Mouse (Mus musculus): ENCODE results near the gene Baiap2l2. TPM values are rescaled to one million over a fixed set of nuclear protein-coding genes. Genes with fewer than 3 reads are reported as not detected.

Gene Baiap2l2
- polyA plus RNA-seq, 2 experiments from 2014 or later = 0.66 TPM; not detected in 1

GRCm38 (mm10) chr15:79212750-79213446, 72.4 kb downstream of the Baiap2l2 start:
- no peak for ATAC-seq

GRCm38 (mm10) chr15:79210357-79210756, 75.0 kb downstream of the Baiap2l2 start:
- ATAC-seq = no peak

GRCm38 (mm10) chr15:79208758-79209439, 76.4 kb downstream of the Baiap2l2 start:
- ATAC-seq = peak; percentile 98

GRCm38 (mm10) chr15:79208211-79208610, 77.1 kb downstream of the Baiap2l2 start:
- no peak for ATAC-seq

Other genes with a start within 250 kb of the Baiap2l2 start
- not detected for gene Galr3, start 243.7 kb downstream of the Baiap2l2 start, polyA plus RNA-seq (2017; shearing (Covaris generic))
- gene Ankrd54, start 222.6 kb downstream of the Baiap2l2 start, polyA plus RNA-seq (2017; shearing (Covaris generic)) = 1 to 10 TPM; 7.4 to 8.1 TPM
- gene Eif3l, start 210.4 kb downstream of the Baiap2l2 start, polyA plus RNA-seq (2017; shearing (Covaris generic)) = 100 to 1,000 TPM; 241 to 298 TPM
- 10 to 100 TPM; 11.1 to 11.3 TPM for gene Micall1, start 176.6 kb downstream of the Baiap2l2 start, polyA plus RNA-seq (2017; shearing (Covaris generic))
- 100 to 1,000 TPM; 105 to 132 TPM for gene Polr2f, start 144.5 kb downstream of the Baiap2l2 start, polyA plus RNA-seq (2017; shearing (Covaris generic))
- 1 to 10 TPM; 7.0 to 7.3 TPM for gene 1700088E04Rik, start 144.3 kb downstream of the Baiap2l2 start, polyA plus RNA-seq (2017; shearing (Covaris generic))
- gene Sox10, start 120.3 kb downstream of the Baiap2l2 start, polyA plus RNA-seq (2017; shearing (Covaris generic)) = not detected
- 1 to 10 TPM; 7.2 to 9.7 TPM for gene Pick1, start 56.4 kb downstream of the Baiap2l2 start, polyA plus RNA-seq (2017; shearing (Covaris generic))
- gene Gm49486, start 56.1 kb downstream of the Baiap2l2 start, polyA plus RNA-seq (2017; shearing (Covaris generic)) = under 1 TPM; 0.16 to 0.34 TPM
- not detected for gene Slc16a8, start 30.8 kb downstream of the Baiap2l2 start, polyA plus RNA-seq (2017; shearing (Covaris generic))
- 10 to 100 TPM; 10.3 to 12.3 TPM for gene Pla2g6, start 42.9 kb upstream of the Baiap2l2 start, polyA plus RNA-seq (2017; shearing (Covaris generic))
- gene Maff, start 61.1 kb upstream of the Baiap2l2 start, polyA plus RNA-seq (2017; shearing (Covaris generic)) = 1 to 10 TPM; 1.9 to 3.7 TPM
- 10 to 100 TPM in 1 of 2 experiments, 1 to 10 TPM in 1; 9.3 to 18.1 TPM for gene Tmem184b, start 118.0 kb upstream of the Baiap2l2 start, polyA plus RNA-seq (2017; shearing (Covaris generic))
- gene Csnk1e, start 170.0 kb upstream of the Baiap2l2 start, polyA plus RNA-seq (2017; shearing (Covaris generic)) = 1 to 10 TPM; 5.5 to 5.6 TPM
- not detected for gene Kcnj4, start 219.7 kb upstream of the Baiap2l2 start, polyA plus RNA-seq (2017; shearing (Covaris generic))
- under 1 TPM in 1 of 2 experiments, not detected in 1; 0.69 TPM for gene Kdelr3, start 230.9 kb upstream of the Baiap2l2 start, polyA plus RNA-seq (2017; shearing (Covaris generic))

All from activated CD4-positive, CD25-positive, alpha-beta regulatory T cell, adult 4 months (primary cell).